Mouse (Mus musculus) yolk sac, embryonic 10.5 days (tissue): ENCODE measurements around the gene Pcyt1b.

Source experiments
- DNase-seq: peaks from one replicate; pipeline ENCODE4 v3.0.0-alpha.2; 2017; ENCODE audit warnings: low spot score

The Pcyt1b gene

GRCm38 (mm10) chrX:93654218-93655002 lies at the start of gene Pcyt1b:
Gene Pcyt1b, plus strand, starts transcription at chrX:93654863.
- no peak for DNase-seq

- no peak for DNase-seq
Measured at GRCm38 (mm10) chrX:93630256-93630655, 24.4 kb upstream of the Pcyt1b start.

- peak; percentile 81 for DNase-seq
Measured at GRCm38 (mm10) chrX:93631657-93632449, 22.8 kb upstream of the Pcyt1b start, which contains the start of gene Pola1. Gene Pola1, minus strand, starts transcription at chrX:93632155.

DNA sequence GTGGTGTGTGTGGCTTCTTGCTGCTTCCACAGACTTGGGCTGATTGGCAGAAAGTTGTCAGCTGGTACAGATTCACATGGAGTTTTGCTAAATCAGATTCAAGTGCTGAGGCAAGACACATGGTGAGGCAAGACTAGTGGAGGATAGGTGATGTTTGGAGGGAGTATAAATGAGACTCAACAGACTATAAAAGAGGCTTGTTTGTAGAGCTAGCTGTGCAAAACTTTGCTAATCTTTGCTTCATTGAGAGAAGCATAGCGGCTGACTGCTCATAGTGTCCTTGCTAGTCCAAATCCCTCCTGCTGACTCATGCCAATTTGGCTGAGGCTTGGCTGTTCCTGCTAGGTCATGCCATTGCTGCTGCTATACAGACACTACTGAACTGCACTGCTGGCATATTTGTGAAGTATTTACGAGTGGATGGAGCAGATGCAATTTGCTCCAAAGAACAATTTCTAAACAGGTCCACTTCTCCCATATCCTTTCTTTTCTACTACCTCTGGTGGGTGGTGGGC lies 19.7 kb upstream of the Pcyt1b start:
- DNase-seq, result no peak

- no peak for DNase-seq
Measured at GRCm38 (mm10) chrX:93643600-93643999, 11.1 kb upstream of the Pcyt1b start.

DNA sequence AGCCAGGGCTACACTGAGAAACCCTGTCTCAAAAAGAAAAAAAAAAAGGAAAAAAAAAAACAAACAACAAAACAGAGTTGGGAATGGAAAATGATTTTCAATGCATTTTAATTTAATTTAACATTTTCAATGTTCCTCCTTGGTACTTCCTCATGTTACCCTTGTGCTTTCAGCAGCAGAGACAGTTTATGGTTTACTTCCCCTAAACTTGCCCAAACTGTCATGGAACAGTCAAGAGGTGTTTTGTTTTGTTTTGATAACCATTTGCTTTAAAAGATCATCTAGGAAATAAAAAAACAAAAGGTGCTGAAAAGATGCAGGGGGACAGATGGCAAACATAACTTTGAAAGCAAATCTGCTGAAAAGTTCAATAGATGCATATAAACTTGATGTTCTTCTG lies 10.6 kb upstream of the Pcyt1b start:
- no peak for DNase-seq

DNA sequence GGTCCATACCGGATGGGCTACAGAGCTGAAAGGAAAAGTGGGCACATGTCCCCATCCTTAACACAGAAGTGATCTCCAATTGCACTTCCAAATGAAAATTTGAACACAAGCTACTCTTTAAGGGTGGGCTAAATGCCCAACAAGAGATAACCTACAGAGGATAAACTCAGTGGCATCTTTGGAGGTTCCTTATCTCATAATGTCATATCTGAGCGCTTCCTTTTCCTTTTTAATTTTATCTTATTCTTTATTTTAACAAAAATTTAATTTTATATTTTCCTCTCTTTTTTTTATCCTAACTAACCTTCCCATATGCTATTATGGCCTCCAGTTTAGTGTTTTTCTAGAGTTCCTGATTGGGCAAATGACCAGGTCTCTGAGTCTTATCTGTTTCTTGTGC lies 3.9 kb upstream of the Pcyt1b start:
- DNase-seq, result no peak

- DNase-seq, result no peak
Measured at GRCm38 (mm10) chrX:93655153-93655552, 490 bp downstream of the Pcyt1b start.

DNA sequence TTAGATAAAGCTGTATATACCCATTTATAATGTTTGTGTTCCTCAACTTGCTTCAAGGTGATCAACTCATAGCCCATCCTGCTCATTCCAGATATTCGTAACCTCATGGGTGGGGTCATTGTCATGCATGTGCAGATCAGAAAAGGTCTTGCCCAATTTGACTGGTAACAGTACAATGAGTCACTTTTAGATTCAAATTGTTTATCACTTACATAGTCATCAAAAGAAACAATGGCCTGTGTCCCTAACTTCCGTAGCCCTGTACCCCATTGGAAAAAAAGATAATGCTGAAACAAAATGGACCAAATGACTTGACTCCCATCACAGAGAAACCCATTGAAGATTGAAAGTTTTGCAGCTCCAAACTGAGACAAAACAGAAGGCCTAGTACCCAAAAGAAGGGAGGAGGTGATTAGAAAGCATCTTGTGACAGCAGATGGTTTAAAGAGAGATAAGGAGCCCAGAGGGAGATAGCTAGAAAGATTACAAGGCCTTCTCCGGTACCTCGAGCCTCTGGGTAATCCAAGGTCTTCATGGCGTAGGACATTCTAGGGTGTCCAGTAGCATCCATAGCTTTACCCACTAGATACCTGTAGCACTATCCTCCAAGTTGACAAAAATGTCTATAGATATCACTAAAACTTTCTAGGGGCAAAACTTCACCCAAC lies 9.4 kb downstream of the Pcyt1b start:
- no peak for DNase-seq

- no peak for DNase-seq
Measured at GRCm38 (mm10) chrX:93664787-93665186, 10.1 kb downstream of the Pcyt1b start.

GRCm38 (mm10) chrX:93674432-93674831 lies 19.8 kb downstream of the Pcyt1b start:
- no peak for DNase-seq

DNA sequence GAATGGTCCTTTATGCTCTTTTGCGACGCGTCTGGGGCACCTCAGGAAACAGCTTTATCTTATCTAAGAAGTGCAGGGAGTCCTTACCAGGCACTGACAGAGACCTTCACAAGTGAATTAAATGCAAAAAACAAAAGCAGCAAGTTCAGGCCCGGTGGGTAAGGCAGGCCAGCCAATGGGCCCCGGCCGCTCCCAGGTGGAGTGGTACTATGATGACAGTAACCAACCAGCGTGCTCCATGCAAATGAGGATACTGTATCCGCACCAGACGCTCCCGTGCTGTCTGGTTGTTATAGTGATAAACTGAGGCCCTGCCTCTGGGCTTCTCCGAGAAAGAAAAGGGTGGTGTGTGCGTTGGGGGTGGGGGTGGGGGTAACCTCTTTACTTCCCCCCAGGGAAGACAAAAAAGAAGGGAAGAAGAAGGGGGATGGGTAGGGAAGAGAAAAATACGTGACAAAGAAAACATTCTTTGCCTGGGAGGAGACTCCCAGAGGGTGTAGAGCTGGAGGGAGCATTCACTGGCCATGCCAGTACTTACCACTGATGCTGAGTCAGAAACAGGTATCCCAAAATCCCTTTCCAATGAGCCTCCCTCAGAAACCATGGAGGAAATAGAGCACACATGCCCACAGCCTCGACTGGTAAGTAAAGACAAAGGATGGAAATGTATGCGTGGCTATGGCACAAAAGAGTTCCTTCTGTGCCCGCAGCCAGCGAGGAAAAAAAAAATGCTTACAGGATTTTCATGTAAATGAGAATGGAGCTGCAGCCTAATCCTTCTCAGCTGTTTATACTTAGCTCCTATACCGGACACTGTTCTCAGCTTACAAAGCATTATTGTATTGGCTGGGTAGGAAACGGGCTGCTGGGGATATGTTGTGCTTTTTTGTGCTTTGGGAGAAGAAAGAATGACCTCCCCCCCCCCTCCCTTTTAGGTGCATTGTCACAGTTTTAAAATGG lies 20.5 kb downstream of the Pcyt1b start:
- peak; percentile 45 for DNase-seq

GRCm38 (mm10) chrX:93676228-93676627 lies 21.6 kb downstream of the Pcyt1b start:
- DNase-seq, result no peak

DNA sequence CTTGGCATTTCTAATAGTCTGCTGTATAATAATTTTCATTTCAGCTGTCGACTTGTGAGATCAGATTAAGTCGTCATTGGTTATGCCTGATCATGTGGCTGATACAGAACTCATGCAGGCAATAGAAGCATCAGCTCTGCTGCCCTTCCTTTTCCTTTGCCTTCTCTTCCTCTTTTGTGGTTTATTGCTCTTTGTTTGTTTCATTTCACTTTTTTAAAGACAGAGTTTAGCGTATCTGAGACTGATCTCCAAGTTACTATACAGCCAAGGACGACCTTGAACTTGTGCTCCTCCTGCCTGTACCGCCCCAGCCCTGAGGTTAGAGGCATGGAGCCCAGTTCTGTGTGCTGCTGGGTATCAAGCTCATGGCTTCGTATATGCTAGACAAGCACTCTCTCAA lies 34.6 kb downstream of the Pcyt1b start:
- no peak for DNase-seq

- no peak for DNase-seq
Measured at GRCm38 (mm10) chrX:93690672-93691071, 36.0 kb downstream of the Pcyt1b start.

- DNase-seq, result no peak
Measured at GRCm38 (mm10) chrX:93697596-93697995, 42.9 kb downstream of the Pcyt1b start.

DNA sequence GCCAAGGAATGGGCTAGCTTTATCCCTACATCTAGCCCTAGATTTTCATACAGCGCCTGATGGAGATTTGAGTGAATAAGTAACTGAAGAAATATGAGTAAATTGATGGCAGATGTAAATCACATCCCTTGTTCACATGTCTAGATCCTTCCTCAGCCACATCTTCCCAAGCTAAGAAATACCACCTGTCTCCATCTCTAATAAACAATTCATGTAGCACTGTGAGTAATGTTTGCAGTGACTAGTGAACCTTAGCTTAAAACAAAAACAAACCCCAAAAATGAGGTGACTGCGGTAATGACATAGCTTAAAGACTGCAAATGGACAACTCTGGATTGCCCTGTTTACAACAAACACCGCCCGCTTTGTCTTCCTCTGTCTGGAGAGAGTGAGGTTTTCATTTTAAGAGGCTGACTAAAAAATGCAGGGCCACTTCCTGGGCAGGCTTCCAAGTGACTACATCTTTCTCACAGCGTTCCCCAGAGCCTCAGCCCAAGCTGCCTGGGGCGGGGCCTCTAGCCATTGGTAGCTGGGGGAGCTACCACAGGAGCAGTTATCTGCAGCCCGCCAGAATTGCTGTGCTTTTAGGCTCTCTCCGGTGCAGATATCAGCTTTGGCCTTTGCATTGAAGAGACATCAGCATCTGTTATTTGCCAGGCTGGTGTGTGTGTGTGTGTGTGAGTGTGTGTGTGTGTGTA lies 46.0 kb downstream of the Pcyt1b start:
- DNase-seq, result peak; percentile 13

- DNase-seq, result no peak
Measured at GRCm38 (mm10) chrX:93712566-93712965, 57.9 kb downstream of the Pcyt1b start.

DNA sequence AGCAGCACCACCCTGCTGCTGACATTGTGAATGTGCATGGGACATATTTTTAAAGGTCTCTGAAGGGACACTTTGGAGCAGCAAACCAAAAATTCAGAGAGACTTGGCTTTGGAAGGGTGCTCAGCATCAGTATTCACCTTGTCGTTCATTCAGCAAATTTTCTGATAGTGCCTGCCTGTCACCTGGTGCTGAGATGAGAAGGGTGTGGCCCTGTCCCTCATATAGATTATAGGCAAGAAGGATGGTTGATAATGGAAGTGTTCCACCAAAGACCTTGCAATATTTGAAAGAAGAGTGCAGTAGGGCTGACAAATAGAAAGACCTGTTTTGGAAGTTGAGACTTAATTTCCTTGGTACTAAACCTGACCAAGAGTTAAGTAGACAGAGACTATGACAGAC lies 74.9 kb downstream of the Pcyt1b start:
- DNase-seq, result no peak

GRCm38 (mm10) chrX:93730854-93731253 lies 76.2 kb downstream of the Pcyt1b start:
- no peak for DNase-seq

- DNase-seq, result no peak
Measured at GRCm38 (mm10) chrX:93732407-93732806, 77.7 kb downstream of the Pcyt1b start.
